Mouse (Mus musculus) brown adipose tissue, adult 24 weeks (tissue): ENCODE results near the gene Zfp446. TPM values are rescaled to one million over a fixed set of nuclear protein-coding genes. Genes with fewer than 3 reads are reported as not detected.
A peak's percentile ranks its signal among the peaks of the same experiment; 100 is the strongest.

Experiments used
- H3K27ac ChIP-seq: fragments of 200-500 bp; replicated peaks from 2 replicates; pipeline ENCODE4 v1.5.1; 2012; ENCODE audit warnings: low read depth, mild to moderate bottlenecking, low read length
- H3K4me1 ChIP-seq: fragments of 200-500 bp; 2 replicates; pipeline ENCODE4 v1.6.1; 2012; ENCODE audit warnings: low read length, mixed read lengths; ENCODE audit not compliant: control insufficient read depth, insufficient read depth, insufficient read length
- H3K4me3 ChIP-seq: fragments of 200-500 bp; 2 replicates; pipeline ENCODE4 v1.5.1; 2012; ENCODE audit warnings: low read depth, mild to moderate bottlenecking, low read length, moderate library complexity; ENCODE audit not compliant: insufficient read depth
- polyA plus RNA-seq: library from polyadenylated mRNA; stranded (reverse); fragments of >200 nt; gene quantifications from 2 replicates; pipeline ENCODE4 v1.2.4, GENCODE M21; 2012; ENCODE audit not compliant: missing spikeins, insufficient read depth, insufficient read length

The Zfp446 gene
- polyA plus RNA-seq, 1 experiment = 0.55 TPM

DNA sequence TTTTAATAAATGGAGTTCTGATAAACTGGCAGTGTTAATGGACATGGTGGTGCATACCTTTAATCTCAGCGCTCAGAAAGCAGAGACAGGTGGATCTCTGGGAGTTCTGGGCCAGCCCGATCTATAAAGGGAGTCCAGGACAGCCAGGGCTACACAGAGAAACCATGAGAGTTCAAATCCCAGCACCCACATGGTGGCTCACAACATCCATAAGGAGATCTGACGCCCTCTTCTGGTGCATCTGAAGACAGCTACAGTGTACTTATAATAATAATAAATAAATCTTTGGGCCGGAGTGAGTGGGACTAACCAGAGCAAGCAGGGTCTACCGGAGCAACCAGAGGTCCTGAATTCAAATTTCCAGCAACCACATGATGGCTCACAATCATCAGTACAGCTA lies 25.7 kb downstream of the Zfp446 start:
- H3K4me3 ChIP-seq = no peak overlapping the region
- no peaks in the 10 kb centered on the region for H3K4me1 ChIP-seq
- no peak overlapping the region for H3K27ac ChIP-seq

DNA sequence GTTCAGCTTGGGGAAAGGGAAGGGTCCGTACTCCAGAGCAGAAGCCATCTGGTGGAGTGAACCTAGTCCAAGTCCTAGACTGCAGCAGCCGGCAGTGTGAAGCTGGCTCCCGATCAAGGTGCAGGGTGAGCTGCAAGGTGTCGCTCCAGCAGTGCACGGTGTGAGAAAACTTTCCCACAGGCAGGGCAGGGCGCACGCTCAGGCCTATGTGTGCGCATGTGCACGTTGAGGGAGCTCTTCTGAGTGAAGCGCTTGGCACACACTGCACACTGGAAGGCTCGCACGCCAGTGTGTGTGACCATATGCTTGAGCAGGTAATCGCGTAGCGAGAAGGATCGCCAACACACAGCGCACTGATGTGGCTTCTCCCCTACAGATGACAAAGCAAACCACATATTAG lies 28.4 kb downstream of the Zfp446 start:
- 0 out of 2 replicates have a peak overlapping the region, but pooled peaks have one; percentile 13 for H3K4me3 ChIP-seq
- H3K27ac ChIP-seq = peak overlapping the region; percentile 55
- peaks cover 6% of the 10 kb centered on the region; the same call in 1 of the 2 replicates for H3K4me1 ChIP-seq

DNA sequence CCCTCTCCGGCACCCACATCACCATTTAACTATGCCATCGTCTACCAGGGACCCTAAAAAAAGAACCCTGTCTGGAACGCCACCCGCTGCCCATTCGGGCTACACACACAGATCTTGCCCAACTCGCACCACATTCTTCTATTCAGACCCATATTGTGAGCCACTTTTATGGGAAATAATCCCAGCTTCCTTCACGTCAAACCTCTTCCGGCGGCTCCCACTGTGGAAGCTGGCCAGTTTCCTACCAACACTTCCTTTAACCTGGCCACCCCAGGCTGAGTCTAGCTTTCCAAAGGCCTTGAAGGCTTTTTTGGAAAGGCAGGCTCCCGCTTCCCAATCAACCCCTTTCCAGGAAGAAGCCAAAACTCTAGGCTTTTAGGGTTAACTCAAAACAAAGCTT lies 28.9 kb downstream of the Zfp446 start:
- H3K27ac ChIP-seq = peak overlapping the region; percentile 83

DNA sequence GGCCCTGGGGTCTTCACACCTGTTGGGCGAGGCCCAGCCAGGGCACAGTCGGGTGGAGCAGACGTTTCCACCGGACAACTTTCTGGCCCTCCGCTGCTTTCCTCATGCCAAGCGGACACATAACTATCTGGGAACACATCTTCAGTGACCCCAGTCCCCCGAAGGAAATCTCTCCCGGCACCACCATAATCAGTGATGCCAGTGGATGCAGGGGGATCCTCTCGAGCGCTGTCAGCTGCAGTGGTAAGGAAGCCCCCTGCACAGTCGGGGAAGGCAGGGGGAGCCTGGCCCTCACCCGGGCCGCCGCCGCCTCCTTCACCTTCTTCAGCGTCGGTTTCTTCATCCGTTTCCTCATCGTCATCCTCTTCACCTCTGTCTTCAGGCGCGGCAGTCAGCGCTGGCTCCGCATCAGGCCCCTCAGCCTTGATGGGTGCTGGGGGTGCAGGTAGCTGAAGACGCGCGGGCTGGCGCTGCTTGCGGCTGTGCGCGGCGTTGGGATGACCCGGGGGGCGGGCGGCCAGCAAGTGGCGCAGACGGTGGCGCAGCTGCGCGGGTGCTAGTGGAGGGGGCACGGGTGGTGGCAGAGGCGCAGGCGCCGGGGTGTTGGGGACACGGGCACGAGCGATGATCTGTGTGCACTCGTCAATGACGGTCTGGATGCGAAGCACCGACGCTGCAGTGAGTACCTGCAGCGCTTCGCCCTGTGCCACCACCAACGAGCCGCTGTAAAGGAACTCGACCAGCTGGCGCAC lies 29.9 kb downstream of the Zfp446 start:
- Histone ChIP-seq H3K4me3 (no peak overlapping the region), H3K4me1 (peaks cover 6% of the 10 kb centered on the region; the same call in 1 of the 2 replicates), H3K27ac (0 out of 2 replicates have a peak overlapping the region, but pooled peaks have one; percentile 14)

More for the DNA sequence above, 28.9 kb downstream of the Zfp446 start:
- peak overlapping the region; percentile 13 for H3K4me3 ChIP-seq
- H3K4me1 ChIP-seq = peaks cover 6% of the 10 kb centered on the region; the same call in 1 of the 2 replicates

DNA sequence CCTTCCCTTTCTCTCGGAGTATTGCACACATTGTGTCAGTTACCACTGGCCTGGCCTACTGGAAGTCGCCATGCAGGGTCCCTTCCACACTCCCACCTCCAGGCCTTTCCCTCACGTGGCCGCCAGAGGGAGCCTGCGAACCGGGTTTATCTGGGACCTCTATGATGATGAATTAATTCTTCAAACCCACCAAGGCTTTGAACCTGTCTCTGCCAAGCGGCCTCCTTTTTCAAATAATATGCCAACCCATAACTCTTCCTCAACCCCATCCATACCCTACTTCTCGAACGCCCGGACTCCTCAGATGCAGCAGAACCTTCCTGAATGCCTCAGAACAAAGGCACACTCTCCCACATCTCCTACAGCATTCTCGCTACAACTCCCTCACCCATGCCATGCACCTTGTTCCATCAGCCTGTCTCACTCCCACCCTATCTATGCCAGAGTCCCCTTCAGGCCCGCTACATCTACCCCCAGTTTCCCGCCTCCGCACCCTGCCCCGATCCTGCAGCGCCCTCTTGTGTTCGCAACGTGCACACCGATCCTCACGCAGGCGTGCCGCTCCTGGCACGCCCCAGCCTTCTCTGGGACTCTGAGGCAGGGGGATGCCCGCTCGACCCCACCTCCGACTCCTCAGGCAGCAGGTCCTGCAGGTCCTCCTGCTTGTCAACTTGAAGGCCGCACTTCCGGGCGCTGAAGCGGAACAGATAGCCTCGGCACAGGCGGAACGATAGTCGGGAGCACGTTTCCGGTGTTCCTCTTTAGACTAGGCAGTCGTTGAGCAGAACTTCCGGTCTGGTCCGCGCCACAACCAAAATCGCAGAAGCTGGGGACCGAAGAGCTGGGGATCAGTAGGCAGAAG lies 31.7 kb downstream of the Zfp446 start:
- H3K4me1 ChIP-seq = peaks cover 6% of the 10 kb centered on the region; the same call in 1 of the 2 replicates
- H3K27ac ChIP-seq = peak overlapping the region; percentile 89
- peak overlapping the region; percentile 94 for H3K4me3 ChIP-seq

DNA sequence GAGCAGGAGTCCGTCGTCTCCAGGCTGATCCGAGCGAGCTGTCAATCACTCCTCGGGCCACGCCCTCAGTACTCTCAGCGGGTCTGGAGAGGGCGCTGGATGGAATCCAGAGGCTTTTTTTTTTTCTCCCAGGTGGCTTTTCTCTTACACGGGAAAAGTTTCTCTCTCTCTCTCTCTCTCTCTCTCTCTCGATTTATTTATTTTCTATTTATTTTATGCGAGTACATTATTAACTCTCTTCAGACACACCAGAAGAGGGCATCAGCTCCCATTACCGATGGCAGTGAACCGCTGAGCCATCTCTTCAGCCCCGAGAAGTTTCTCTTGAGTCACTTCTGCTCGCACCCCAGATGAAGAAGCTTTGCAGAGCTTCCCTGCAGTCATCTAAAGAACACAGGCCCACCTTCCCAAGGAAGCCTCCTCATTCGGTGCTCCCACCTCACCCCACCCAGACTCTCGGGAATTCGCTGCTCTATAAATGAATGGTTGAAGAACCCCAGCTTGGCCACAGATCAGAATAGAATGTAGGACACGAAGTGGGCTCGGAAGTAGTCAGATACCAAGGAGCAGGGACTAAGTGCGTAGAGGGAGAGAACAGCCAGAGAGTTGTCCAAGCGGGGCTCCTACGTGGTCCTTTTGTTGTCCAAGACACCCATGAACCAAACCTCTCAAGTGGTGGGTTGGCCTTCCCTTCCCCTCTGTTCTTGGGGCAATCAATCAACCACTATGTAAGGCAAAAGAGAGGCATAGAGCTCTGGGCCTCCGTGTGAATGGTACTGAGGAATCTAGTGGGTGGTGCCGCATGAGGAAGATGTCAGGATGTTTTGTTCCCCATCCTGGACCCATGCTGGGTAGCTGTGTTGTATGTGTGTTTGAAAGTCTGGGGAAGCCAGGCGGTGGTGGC lies 32.6 kb downstream of the Zfp446 start, which contains the start of gene Zbtb45:
TSS of gene Zbtb45 (minus strand) at position 30 of the 904 bp plus-strand sequence.
- peak within 1 kb of the TSS; percentile 94 for H3K4me3 ChIP-seq
- H3K4me1 ChIP-seq = peaks cover 6% of the 10 kb centered on the region; the same call in 1 of the 2 replicates
- H3K27ac ChIP-seq = peak within 1 kb of the TSS; percentile 89

DNA sequence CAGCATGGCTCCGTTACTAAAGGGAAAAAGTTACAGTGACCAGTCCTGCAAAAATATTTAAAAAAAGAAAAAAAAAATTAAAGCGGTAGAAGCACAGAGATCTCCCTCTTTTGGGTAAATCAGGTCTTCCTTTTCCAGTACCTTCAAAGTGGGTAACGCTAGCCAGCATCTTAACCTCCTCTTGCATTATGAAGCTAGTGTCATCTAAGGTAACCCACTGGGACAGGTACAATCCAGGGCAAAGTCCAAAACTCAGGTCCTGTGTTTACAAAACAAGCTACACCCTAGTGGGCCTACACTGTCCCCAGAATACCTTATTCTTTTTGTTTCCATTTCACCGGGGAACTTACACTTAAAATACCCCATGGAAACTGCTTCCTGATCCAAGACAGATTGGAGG lies 36.0 kb downstream of the Zfp446 start:
- peaks cover 6% of the 10 kb centered on the region; the same call in 1 of the 2 replicates for H3K4me1 ChIP-seq
- no peak overlapping the region for H3K27ac ChIP-seq
- no peak overlapping the region for H3K4me3 ChIP-seq

- Histone ChIP-seq H3K27ac (no peak overlapping the region), H3K4me3 (no peak overlapping the region), H3K4me1 (peaks cover 6% of the 10 kb centered on the region; the same call in 1 of the 2 replicates)
Measured at GRCm38 (mm10) chr7:13014275-13014839, 36.7 kb downstream of the Zfp446 start.

- Histone ChIP-seq H3K4me1 (peaks cover 5% of the 10 kb centered on the region; the same call in 1 of the 2 replicates), H3K27ac (no peak overlapping the region), H3K4me3 (no peak overlapping the region)
Measured at GRCm38 (mm10) chr7:13015217-13015616, 37.6 kb downstream of the Zfp446 start.

- H3K4me3 ChIP-seq = peak overlapping the region; percentile 85
- H3K27ac ChIP-seq = no peak overlapping the region
- H3K4me1 ChIP-seq = 0 out of 2 replicates have a peak, but pooled peaks cover 5% of the 10 kb centered on the region
Measured at GRCm38 (mm10) chr7:13022773-13023535, 45.3 kb downstream of the Zfp446 start.

DNA sequence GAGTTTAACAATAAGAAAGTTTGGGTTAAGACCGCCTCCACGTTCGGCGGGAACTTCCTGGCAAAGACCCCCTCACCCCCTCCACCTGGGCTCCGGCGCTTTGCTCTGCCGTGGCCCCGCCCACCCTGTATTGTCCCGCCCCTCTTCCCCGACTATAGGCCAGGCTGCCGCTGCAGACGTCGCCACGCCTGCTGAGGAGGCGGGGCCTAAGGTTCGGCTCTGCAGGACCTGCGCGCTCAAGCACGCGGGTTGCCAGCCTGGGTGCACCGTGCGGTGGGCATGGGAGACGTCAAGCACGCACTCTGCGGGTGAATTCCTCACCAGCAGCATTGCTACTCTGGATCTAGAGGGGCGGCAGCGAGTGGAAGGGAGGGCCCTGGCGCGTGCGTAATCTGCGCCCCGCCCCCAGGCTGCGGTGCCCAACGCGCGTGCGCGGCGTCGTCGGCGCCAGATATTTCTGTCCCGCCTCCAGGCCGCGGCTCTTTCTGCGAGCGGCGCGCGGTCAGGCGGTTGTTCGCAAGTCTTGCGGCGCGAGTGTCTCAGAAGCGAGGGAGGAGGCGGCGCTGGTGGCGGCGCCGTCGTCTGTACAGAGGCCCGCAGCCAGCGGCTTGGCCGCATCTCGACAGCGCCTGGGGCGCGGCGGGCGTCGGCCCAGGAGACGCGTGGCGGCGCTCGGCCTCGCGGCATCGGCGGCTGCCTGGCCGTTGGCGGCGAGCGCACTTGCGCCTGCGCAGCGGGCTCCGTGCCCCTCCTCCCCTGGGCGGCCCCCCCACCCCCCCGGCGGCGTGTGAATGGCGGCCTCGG lies 46.5 kb downstream of the Zfp446 start:
- Histone ChIP-seq H3K4me3 (peak overlapping the region; percentile 85), H3K4me1 (0 out of 2 replicates have a peak, but pooled peaks cover 5% of the 10 kb centered on the region), H3K27ac (peak overlapping the region; percentile 80)

DNA sequence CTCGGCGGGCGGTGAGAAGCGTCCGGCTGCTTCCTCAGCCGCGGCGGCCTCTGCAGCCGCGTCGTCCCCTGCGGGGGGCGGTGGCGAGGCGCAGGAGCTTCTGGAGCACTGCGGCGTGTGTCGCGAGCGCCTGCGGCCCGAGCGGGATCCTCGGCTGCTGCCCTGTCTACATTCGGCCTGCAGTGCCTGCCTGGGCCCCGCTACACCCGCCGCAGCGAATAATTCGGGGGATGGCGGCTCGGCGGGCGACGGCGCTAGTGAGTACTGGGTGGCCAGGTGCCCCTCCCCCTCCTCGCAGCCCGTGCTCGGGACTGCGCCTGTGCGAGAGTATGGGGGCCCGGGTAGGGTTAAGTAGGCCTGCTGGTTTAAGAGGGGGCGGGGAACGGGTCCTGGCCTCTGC lies 47.2 kb downstream of the Zfp446 start:
- Histone ChIP-seq H3K4me3 (peak overlapping the region; percentile 85), H3K27ac (no peak overlapping the region; the same call in 1 of the 2 replicates), H3K4me1 (0 out of 2 replicates have a peak, but pooled peaks cover 5% of the 10 kb centered on the region)
